Mouse (Mus musculus) hindbrain, embryonic 16.5 days (tissue): ENCODE results near the gene Golga2. TPM values are rescaled to one million over a fixed set of nuclear protein-coding genes. Genes with fewer than 3 reads are reported as not detected.
A peak's percentile ranks its signal among the peaks of the same experiment; 100 is the strongest.

ENCODE experiments used
- ATAC-seq: fragments of 200-750 bp; cut with Nextera tagmentation; 2 replicates; pipeline ENCODE4 v1.8.0; 2017; ENCODE audit warnings: moderate TSS enrichment, moderate library complexity
- H3K27ac ChIP-seq: fragments of 300-500 bp; sonication (generic); 2 replicates; pipeline ENCODE4 v1.5.1; 2014; ENCODE audit warnings: low read depth, mild to moderate bottlenecking, control low read depth, low read length, moderate library complexity
- H3K27me3 ChIP-seq: fragments of 300-500 bp; sonication (generic); replicated peaks from 2 replicates; pipeline ENCODE4 v1.6.1; 2014; ENCODE audit warnings: low read length; ENCODE audit not compliant: control insufficient read depth, insufficient read depth
- H3K36me3 ChIP-seq: fragments of 300-500 bp; sonication (generic); 2 replicates; pipeline ENCODE4 v1.6.1; 2014; ENCODE audit warnings: mild to moderate bottlenecking, low read length, moderate library complexity, mixed read lengths; ENCODE audit not compliant: control insufficient read depth, insufficient read depth
- H3K4me1 ChIP-seq: fragments of 300-500 bp; sonication (generic); 2 replicates; pipeline ENCODE4 v1.6.1; 2014; ENCODE audit warnings: low read depth, low read length; ENCODE audit not compliant: control insufficient read depth, insufficient read depth
- H3K4me2 ChIP-seq: fragments of 300-500 bp; sonication (generic); 2 replicates; pipeline ENCODE4 v1.6.1; 2014; ENCODE audit warnings: mild to moderate bottlenecking, low read length, control low read depth, moderate library complexity
- H3K4me3 ChIP-seq: fragments of 300-500 bp; sonication (generic); 2 replicates; pipeline ENCODE4 v1.5.1; 2014; ENCODE audit warnings: mild to moderate bottlenecking, low read length, control low read depth, moderate library complexity
- H3K9ac ChIP-seq: fragments of 300-500 bp; sonication (generic); 2 replicates; pipeline ENCODE4 v1.6.1; 2014; ENCODE audit warnings: low read depth, mild to moderate bottlenecking, control low read depth, low read length, moderate library complexity
- H3K9me3 ChIP-seq: fragments of 300-500 bp; sonication (generic); 2 replicates; pipeline ENCODE4 v1.6.1; 2014; ENCODE audit warnings: mild to moderate bottlenecking, low read length, moderate library complexity; ENCODE audit not compliant: control insufficient read depth
- WGBS: fragments of 180-500 bp; shearing (Covaris S2); extraction: QIAGEN DNeasy Blood & Tissue Kit; methylation state at CpG from one replicate; pipeline ENCODE4 v1.1.7; 2014; 5-methylcytosine and 5-hydroxymethylcytosine counted together
- polyA plus RNA-seq: library from polyadenylated mRNA; unstranded; fragments of >200 nt; fragmentation: Nextera tagmentation; extraction: Ambion mirVana; gene quantifications from 2 replicates; pipeline ENCODE4 v1.2.1, GENCODE M21; 2015

Gene Golga2
- polyA plus RNA-seq, 1 experiment from 2014 or later: 25.5 TPM

DNA sequence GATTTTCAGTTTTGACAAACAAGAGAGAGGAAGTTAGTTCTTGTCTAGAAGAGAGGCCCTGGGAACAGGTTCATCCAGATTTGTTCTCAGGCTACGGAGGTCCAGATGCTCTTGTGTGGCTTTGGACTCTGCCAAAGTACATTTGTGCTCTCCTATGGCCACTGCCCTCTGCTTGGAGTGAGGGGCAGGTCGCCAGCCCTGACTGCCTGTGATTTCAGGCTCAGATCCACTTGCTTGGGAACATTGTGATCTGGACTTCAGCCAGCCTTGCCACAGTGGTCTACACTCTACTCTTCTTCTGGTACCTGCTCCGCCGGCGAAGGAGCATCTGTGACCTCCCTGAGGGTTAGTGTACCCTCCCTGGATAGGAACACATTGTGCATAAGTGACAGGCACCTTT lies 34.5 kb upstream of the Golga2 start:
- no peak overlapping the region for H3K9ac ChIP-seq
- H3K4me2 ChIP-seq: no peak overlapping the region
- H3K4me3 ChIP-seq: no peak overlapping the region
- no peaks in the 10 kb centered on the region for H3K9me3 ChIP-seq
- H3K27me3 ChIP-seq: no peaks in the 10 kb centered on the region
- H3K27ac ChIP-seq: no peak overlapping the region
- peaks cover 42% of the 10 kb centered on the region for H3K36me3 ChIP-seq
- WGBS: 90% methylated on average over 5 of the region's 5 CpGs
- no peak for ATAC-seq
- H3K4me1 ChIP-seq: no peaks in the 10 kb centered on the region

GRCm38 (mm10) chr2:32253352-32253751 lies 33.8 kb upstream of the Golga2 start:
- WGBS: 100% methylated on average over 1 of the region's 1 CpGs

GRCm38 (mm10) chr2:32254563-32254962 lies 32.6 kb upstream of the Golga2 start:
- Histone ChIP-seq H3K27ac (no peak overlapping the region), H3K9me3 (no peaks in the 10 kb centered on the region), H3K9ac (no peak overlapping the region), H3K4me1 (peaks cover 8% of the 10 kb centered on the region), H3K4me3 (no peak overlapping the region), H3K4me2 (no peak overlapping the region), H3K27me3 (no peaks in the 10 kb centered on the region), H3K36me3 (peaks cover 43% of the 10 kb centered on the region)
- 93% methylated on average over 5 of the region's 5 CpGs for WGBS
- no peak for ATAC-seq

More at GRCm38 (mm10) chr2:32253352-32253751, 33.8 kb upstream of the Golga2 start:
- Histone ChIP-seq H3K36me3 (peaks cover 46% of the 10 kb centered on the region), H3K4me1 (no peaks in the 10 kb centered on the region), H3K27ac (no peak overlapping the region), H3K4me2 (no peak overlapping the region), H3K9me3 (no peaks in the 10 kb centered on the region), H3K9ac (no peak overlapping the region), H3K4me3 (no peak overlapping the region), H3K27me3 (no peaks in the 10 kb centered on the region)
- ATAC-seq: 0 out of 2 replicates have a peak, but pooled peaks have one; percentile 37

- H3K4me3 ChIP-seq: no peak overlapping the region
- peaks cover 12% of the 10 kb centered on the region for H3K4me1 ChIP-seq
- H3K9ac ChIP-seq: no peak overlapping the region
- WGBS: 92% methylated on average over 11 of the region's 11 CpGs
- no peak for ATAC-seq
- H3K9me3 ChIP-seq: no peaks in the 10 kb centered on the region
- no peak overlapping the region for H3K4me2 ChIP-seq
- H3K27ac ChIP-seq: no peak overlapping the region
- H3K27me3 ChIP-seq: no peaks in the 10 kb centered on the region
- H3K36me3 ChIP-seq: peaks cover 37% of the 10 kb centered on the region
Measured at GRCm38 (mm10) chr2:32256273-32256672, 30.9 kb upstream of the Golga2 start.

DNA sequence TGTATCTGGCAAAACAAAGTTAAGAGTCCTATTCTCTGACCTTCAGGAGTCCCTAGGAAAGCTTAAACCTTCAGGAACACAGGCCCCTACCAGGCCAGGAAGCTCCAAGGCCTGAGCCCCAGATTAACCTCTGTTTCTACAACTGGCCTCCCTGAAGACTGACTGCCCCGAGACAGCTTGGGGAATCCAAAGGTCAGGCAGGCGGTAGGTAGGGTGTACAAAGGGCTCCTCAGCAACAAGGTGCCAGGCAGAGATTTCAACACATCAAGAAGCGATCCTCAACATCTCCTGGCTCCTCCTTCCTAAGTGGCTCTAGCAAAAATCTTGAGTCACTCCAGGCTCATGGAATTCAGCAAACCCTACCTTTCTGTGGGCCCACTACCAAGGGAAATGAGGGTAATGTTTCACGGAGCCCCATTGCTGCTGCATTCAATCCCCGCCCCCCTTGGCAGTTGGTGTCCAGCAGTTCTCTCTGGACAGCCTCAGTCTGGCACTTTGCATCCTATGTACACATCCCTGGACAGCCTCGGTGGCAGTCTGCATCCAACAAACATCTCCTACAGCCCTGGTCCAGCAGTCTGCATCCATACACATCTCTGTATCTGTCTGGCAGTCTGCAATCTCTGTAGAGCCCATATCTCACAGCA lies 28.2 kb upstream of the Golga2 start:
- Histone ChIP-seq H3K36me3 (peaks cover 24% of the 10 kb centered on the region), H3K27me3 (no peaks in the 10 kb centered on the region), H3K4me1 (peaks cover 12% of the 10 kb centered on the region), H3K4me2 (peak overlapping the region; percentile 79), H3K9me3 (no peaks in the 10 kb centered on the region), H3K27ac (no peak overlapping the region), H3K4me3 (peak overlapping the region; percentile 95), H3K9ac (peak overlapping the region; percentile 89)
- 69% methylated on average over 6 of the region's 6 CpGs for WGBS
- no peak for ATAC-seq

- 1% methylated on average over 47 of the region's 59 CpGs for WGBS
- Histone ChIP-seq H3K27me3 (no peaks in the 10 kb centered on the region), H3K4me2 (peak within 1 kb of the TSS; percentile 79)
Measured at GRCm38 (mm10) chr2:32259657-32260417, 27.3 kb upstream of the Golga2 start, which contains the start of gene Uck1. Uck1 (minus strand) TSS chr2:32260159.

GRCm38 (mm10) chr2:32260635-32261034 lies 26.5 kb upstream of the Golga2 start:
- Histone ChIP-seq H3K27me3 (no peaks in the 10 kb centered on the region), H3K4me1 (peaks cover 12% of the 10 kb centered on the region), H3K27ac (no peak overlapping the region), H3K9ac (no peak overlapping the region), H3K9me3 (no peaks in the 10 kb centered on the region), H3K36me3 (peaks cover 16% of the 10 kb centered on the region), H3K4me2 (peak overlapping the region; percentile 79; the same call in 1 of the 2 replicates), H3K4me3 (no peak overlapping the region; the same call in 1 of the 2 replicates)
- 29% methylated on average over 4 of the region's 4 CpGs for WGBS
- no peak for ATAC-seq

More at GRCm38 (mm10) chr2:32259657-32260417, 27.3 kb upstream of the Golga2 start, which contains the start of gene Uck1:
- peak within 1 kb of the TSS; percentile 95 for H3K4me3 ChIP-seq
- peak; percentile 95 for ATAC-seq
- H3K27ac ChIP-seq: peak within 1 kb of the TSS; percentile 72
- H3K36me3 ChIP-seq: peaks cover 16% of the 10 kb centered on the region
- peak within 1 kb of the TSS; percentile 89 for H3K9ac ChIP-seq
- H3K9me3 ChIP-seq: no peaks in the 10 kb centered on the region
- peaks cover 12% of the 10 kb centered on the region for H3K4me1 ChIP-seq

GRCm38 (mm10) chr2:32275823-32276222 lies 11.4 kb upstream of the Golga2 start:
- Histone ChIP-seq H3K9me3 (no peaks in the 10 kb centered on the region), H3K27me3 (no peaks in the 10 kb centered on the region), H3K27ac (no peak overlapping the region), H3K4me2 (no peak overlapping the region), H3K36me3 (peaks cover 24% of the 10 kb centered on the region), H3K9ac (no peak overlapping the region), H3K4me1 (no peaks in the 10 kb centered on the region), H3K4me3 (no peak overlapping the region)
- ATAC-seq: no peak
- WGBS: 77% methylated on average over 3 of the region's 3 CpGs

- H3K27me3 ChIP-seq: no peaks in the 10 kb centered on the region
- H3K36me3 ChIP-seq: peaks cover 34% of the 10 kb centered on the region
- 100% methylated on average over 2 of the region's 2 CpGs for WGBS
- peaks cover 8% of the 10 kb centered on the region for H3K4me1 ChIP-seq
- no peak overlapping the region for H3K27ac ChIP-seq
- no peak overlapping the region for H3K9ac ChIP-seq
- no peak for ATAC-seq
- no peak overlapping the region for H3K4me2 ChIP-seq
- no peaks in the 10 kb centered on the region for H3K9me3 ChIP-seq
- no peak overlapping the region for H3K4me3 ChIP-seq
Measured at GRCm38 (mm10) chr2:32282289-32282688, 4.9 kb upstream of the Golga2 start.
